Mouse (Mus musculus) neural tube, embryonic 15.5 days (tissue): ENCODE data around the gene Gm49325. TPM values are rescaled to one million over a fixed set of nuclear protein-coding genes. Genes with fewer than 3 reads are reported as not detected.

Experiments used
- ATAC-seq: fragments of 200-750 bp; cut with Nextera tagmentation; 2 replicates; pipeline ENCODE4 v1.8.0; 2017; ENCODE audit warnings: mild to moderate bottlenecking, moderate TSS enrichment, moderate library complexity; ENCODE audit not compliant: low FRiP score
- H3K27ac ChIP-seq: fragments of 300-500 bp; sonication (generic); replicated peaks from 2 replicates; pipeline ENCODE4 v1.5.1; 2015; ENCODE audit warnings: mild to moderate bottlenecking, inconsistent platforms
- H3K27me3 ChIP-seq: fragments of 300-500 bp; sonication (generic); replicated peaks from 2 replicates; pipeline ENCODE4 v1.6.1; 2015; ENCODE audit warnings: inconsistent platforms
- H3K36me3 ChIP-seq: fragments of 300-500 bp; sonication (generic); 2 replicates; pipeline ENCODE4 v1.6.1; 2015; ENCODE audit warnings: inconsistent platforms
- H3K4me1 ChIP-seq: fragments of 300-500 bp; sonication (generic); 2 replicates; pipeline ENCODE4 v1.6.1; 2015; ENCODE audit warnings: inconsistent platforms
- H3K4me2 ChIP-seq: fragments of 300-500 bp; sonication (generic); 2 replicates; pipeline ENCODE4 v1.6.1; 2015; ENCODE audit warnings: inconsistent platforms, mild to moderate bottlenecking, moderate library complexity
- H3K4me3 ChIP-seq: fragments of 300-500 bp; sonication (generic); replicated peaks from 2 replicates; pipeline ENCODE4 v1.5.1; 2015; ENCODE audit warnings: mild to moderate bottlenecking, inconsistent platforms
- H3K9ac ChIP-seq: fragments of 300-500 bp; sonication (generic); replicated peaks from 2 replicates; pipeline ENCODE4 v1.6.1; 2015; ENCODE audit warnings: mild to moderate bottlenecking, inconsistent platforms
- H3K9me3 ChIP-seq: fragments of 300-500 bp; sonication (generic); replicated peaks from 2 replicates; pipeline ENCODE4 v1.6.1; 2016; ENCODE audit warnings: inconsistent platforms
- whole genome bisulfite sequencing: fragments of 180-500 bp; shearing (Covaris S2); methylation state at CpG from one replicate; pipeline ENCODE4 v1.1.7; 2015; ENCODE audit warnings: mixed read lengths; 5-methylcytosine and 5-hydroxymethylcytosine counted together
- polyA plus RNA-seq: library from polyadenylated mRNA; unstranded; fragments of >200 nt; fragmentation: Nextera tagmentation; extraction: Ambion mirVana; gene quantifications from 2 replicates; pipeline ENCODE4 v1.2.1, GENCODE M21; 2015

Gene Gm49325
- polyA plus RNA-seq, 1 experiment from 2014 or later: 2.4 TPM

GRCm38 (mm10) chr10:77658286-77658994, 52.4 kb downstream of the Gm49325 start:
- whole genome bisulfite sequencing: 45% methylated on average over 15 of the region's 15 CpGs
- Histone ChIP-seq H3K9ac (no peak overlapping the region), H3K4me2 (no peak overlapping the region), H3K27ac (no peak overlapping the region), H3K4me3 (no peak overlapping the region), H3K4me1 (peaks cover 6% of the 10 kb centered on the region), H3K36me3 (no peaks in the 10 kb centered on the region), H3K27me3 (no peaks in the 10 kb centered on the region), H3K9me3 (no peaks in the 10 kb centered on the region)
- no peak for ATAC-seq

- Histone ChIP-seq H3K9ac (no peak overlapping the region), H3K4me1 (no peaks in the 10 kb centered on the region; the same call in 1 of the 2 replicates), H3K4me3 (no peak overlapping the region), H3K4me2 (peak overlapping the region; percentile 40), H3K36me3 (no peaks in the 10 kb centered on the region), H3K9me3 (no peaks in the 10 kb centered on the region), H3K27ac (no peak overlapping the region), H3K27me3 (peaks cover 4% of the 10 kb centered on the region; the same call in 1 of the 2 replicates)
- WGBS: 35% methylated on average over 43 of the region's 43 CpGs
- ATAC-seq: no peak
These were observed 58.1 kb downstream of the Gm49325 start for GRCm38 (mm10) chr10:77663949-77664665.

GRCm38 (mm10) chr10:77666342-77666741, 60.3 kb downstream of the Gm49325 start:
- Histone ChIP-seq H3K27ac (no peak overlapping the region), H3K9me3 (no peaks in the 10 kb centered on the region), H3K27me3 (peaks cover 4% of the 10 kb centered on the region; the same call in 1 of the 2 replicates), H3K9ac (no peak overlapping the region), H3K4me3 (no peak overlapping the region), H3K36me3 (no peaks in the 10 kb centered on the region), H3K4me2 (no peak overlapping the region), H3K4me1 (no peaks in the 10 kb centered on the region; the same call in 1 of the 2 replicates)
- 68% methylated on average over 8 of the region's 8 CpGs for WGBS
- no peak for ATAC-seq

- Histone ChIP-seq H3K4me2 (no peak overlapping the region), H3K27ac (no peak overlapping the region), H3K9ac (no peak overlapping the region), H3K4me1 (no peaks in the 10 kb centered on the region; the same call in 1 of the 2 replicates), H3K36me3 (no peaks in the 10 kb centered on the region), H3K4me3 (no peak overlapping the region), H3K27me3 (peaks cover 4% of the 10 kb centered on the region; the same call in 1 of the 2 replicates), H3K9me3 (no peaks in the 10 kb centered on the region)
- no peak for ATAC-seq
- 83% methylated on average over 4 of the region's 4 CpGs for WGBS
These were observed 61.4 kb downstream of the Gm49325 start for GRCm38 (mm10) chr10:77667402-77667801.

DNA sequence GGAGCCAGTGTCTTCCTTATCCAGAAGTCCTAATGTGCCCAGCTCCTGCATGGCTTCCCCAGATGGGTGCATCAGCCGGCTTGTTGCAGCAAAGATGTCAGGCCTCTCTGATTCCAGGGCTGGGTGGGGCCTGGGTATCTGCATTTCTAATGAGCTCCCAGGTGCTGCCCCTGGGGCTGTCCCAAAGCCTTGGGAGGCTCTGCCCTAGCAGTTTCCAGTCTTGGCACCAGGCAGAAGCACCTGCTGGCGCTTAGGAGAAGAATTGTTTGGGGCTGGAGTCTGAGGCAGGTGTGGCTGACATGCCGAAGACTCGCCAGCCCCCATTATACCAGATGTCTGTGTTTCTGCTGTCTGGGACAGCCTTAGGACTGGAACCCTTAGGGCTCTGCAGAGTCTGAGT, 64.7 kb downstream of the Gm49325 start:
- Histone ChIP-seq H3K9me3 (no peaks in the 10 kb centered on the region), H3K27ac (no peak overlapping the region), H3K4me1 (no peaks in the 10 kb centered on the region), H3K27me3 (peaks cover 2% of the 10 kb centered on the region; the same call in 1 of the 2 replicates), H3K4me2 (no peak overlapping the region), H3K36me3 (no peaks in the 10 kb centered on the region), H3K9ac (no peak overlapping the region), H3K4me3 (no peak overlapping the region)
- no peak for ATAC-seq
- 87% methylated on average over 4 of the region's 4 CpGs for WGBS

DNA sequence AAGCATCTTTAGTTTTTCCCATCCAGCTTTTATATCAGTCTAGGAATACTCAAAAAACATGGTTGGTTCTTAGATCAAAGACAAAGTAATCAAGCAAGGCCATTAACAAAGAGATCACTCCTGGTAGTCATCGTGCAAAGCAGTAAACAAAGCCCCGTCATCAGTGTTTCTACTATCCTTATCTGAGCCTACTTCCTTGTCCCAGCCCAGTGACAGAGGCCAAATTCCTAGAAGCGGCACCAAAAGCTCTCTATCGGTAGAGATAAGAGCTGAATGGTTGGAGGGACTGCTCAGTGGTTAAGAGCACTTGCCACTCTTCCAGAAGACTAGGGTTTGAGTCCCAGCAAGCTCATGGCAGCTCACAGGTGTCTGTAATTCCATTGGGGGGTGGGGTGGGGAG, 65.5 kb downstream of the Gm49325 start:
- H3K4me1 ChIP-seq: no peaks in the 10 kb centered on the region
- H3K9me3 ChIP-seq: no peaks in the 10 kb centered on the region
- H3K9ac ChIP-seq: no peak overlapping the region
- no peak overlapping the region for H3K27ac ChIP-seq
- H3K4me3 ChIP-seq: no peak overlapping the region
- no peak for ATAC-seq
- H3K4me2 ChIP-seq: no peak overlapping the region
- H3K27me3 ChIP-seq: peaks cover 10% of the 10 kb centered on the region
- H3K36me3 ChIP-seq: no peaks in the 10 kb centered on the region
- WGBS: 73% methylated on average over 4 of the region's 4 CpGs

GRCm38 (mm10) chr10:77673765-77674164, 67.8 kb downstream of the Gm49325 start:
- H3K9me3 ChIP-seq: no peaks in the 10 kb centered on the region
- H3K36me3 ChIP-seq: no peaks in the 10 kb centered on the region
- no peak for ATAC-seq
- H3K27me3 ChIP-seq: peaks cover 32% of the 10 kb centered on the region
- H3K9ac ChIP-seq: no peak overlapping the region
- 68% methylated on average over 13 of the region's 13 CpGs for WGBS
- H3K4me1 ChIP-seq: peaks cover 15% of the 10 kb centered on the region
- H3K27ac ChIP-seq: no peak overlapping the region
- H3K4me2 ChIP-seq: no peak overlapping the region
- no peak overlapping the region for H3K4me3 ChIP-seq

- Histone ChIP-seq H3K4me1 (peaks cover 15% of the 10 kb centered on the region), H3K27me3 (peaks cover 41% of the 10 kb centered on the region), H3K36me3 (no peaks in the 10 kb centered on the region), H3K4me3 (peak overlapping the region; percentile 31), H3K9ac (0 out of 2 replicates have a peak overlapping the region, but pooled peaks have one; percentile 1), H3K9me3 (no peaks in the 10 kb centered on the region), H3K4me2 (peak overlapping the region; percentile 65), H3K27ac (no peak overlapping the region)
- WGBS: under 1% methylated on average over 35 of the region's 35 CpGs
- ATAC-seq: no peak
These were observed 71.6 kb downstream of the Gm49325 start for GRCm38 (mm10) chr10:77677562-77677961.

DNA sequence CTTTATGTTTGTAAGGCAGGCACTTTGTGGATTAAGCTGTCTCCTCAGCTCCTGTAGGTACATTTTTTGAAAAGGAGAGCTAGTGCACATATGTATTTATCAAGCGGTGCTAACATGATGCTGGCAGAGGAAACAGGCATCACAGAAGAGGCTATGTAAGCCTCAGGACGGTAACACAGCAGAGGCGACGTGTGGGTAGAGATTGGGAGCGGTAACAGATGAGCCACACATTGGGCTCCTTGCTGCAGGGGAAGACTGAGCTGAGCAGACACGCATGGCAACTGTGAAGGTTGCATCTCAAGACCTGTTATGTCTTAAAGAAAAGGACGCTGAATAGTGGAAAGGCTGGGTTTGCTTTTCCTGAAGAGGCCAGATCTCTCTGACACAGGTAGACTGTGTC, 77.0 kb downstream of the Gm49325 start:
- Histone ChIP-seq H3K4me1 (peaks cover 24% of the 10 kb centered on the region), H3K27ac (no peak overlapping the region), H3K4me3 (no peak overlapping the region), H3K4me2 (no peak overlapping the region), H3K9ac (no peak overlapping the region), H3K9me3 (no peaks in the 10 kb centered on the region), H3K36me3 (no peaks in the 10 kb centered on the region), H3K27me3 (peaks cover 42% of the 10 kb centered on the region)
- no peak for ATAC-seq
- 81% methylated on average over 7 of the region's 7 CpGs for WGBS

- Histone ChIP-seq H3K9me3 (no peaks in the 10 kb centered on the region), H3K4me3 (no peak overlapping the region), H3K9ac (no peak overlapping the region), H3K36me3 (no peaks in the 10 kb centered on the region), H3K27ac (no peak overlapping the region), H3K4me1 (peaks cover 19% of the 10 kb centered on the region), H3K4me2 (no peak overlapping the region), H3K27me3 (peaks cover 36% of the 10 kb centered on the region)
- WGBS: 48% methylated on average over 8 of the region's 8 CpGs
- no peak for ATAC-seq
These were observed 78.2 kb downstream of the Gm49325 start for GRCm38 (mm10) chr10:77684181-77684580.

DNA sequence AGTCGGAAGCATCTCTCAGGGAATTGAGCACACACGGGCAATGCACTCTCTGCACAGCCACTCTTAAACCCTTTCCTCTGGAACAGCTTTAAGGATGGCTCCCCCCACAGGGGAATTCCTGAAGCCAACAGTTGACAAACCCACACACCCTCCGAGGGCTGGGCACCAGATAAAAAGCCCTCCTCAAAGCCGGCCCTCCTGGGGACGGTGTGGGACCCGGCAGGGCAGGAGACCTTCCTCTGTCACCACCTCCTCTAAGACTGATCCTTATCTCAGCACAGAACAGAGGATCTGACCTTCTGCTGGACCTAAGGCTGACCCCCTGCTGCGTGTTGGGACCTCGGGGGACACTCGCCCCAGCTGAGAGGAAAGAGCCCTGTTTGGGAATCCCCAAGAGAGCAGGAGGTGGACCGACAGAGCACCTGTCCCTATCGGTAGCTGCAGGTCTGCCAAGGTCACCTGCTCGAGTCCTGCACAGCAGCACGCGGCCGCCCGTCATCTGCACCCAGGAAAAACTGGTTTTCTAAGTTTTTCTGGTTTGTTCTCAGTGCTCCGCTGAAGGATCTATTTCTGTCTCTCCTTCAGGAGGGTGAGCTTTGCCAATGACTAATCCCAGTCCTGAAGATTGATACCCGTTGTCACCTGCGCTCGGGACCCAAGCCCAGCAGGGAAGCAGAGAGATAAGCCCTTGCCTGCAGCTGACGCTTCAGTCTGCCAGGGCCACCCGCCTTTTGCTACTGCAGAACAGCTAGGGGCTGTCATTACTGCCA, 80.1 kb downstream of the Gm49325 start, which contains the start of gene Tspear:
TSS of gene Tspear (plus strand) at position 675 of the 770 bp plus-strand sequence.
- Histone ChIP-seq H3K27me3 (peaks cover 31% of the 10 kb centered on the region), H3K4me3 (no peak within 1 kb of the TSS), H3K4me1 (peaks cover 25% of the 10 kb centered on the region), H3K9ac (no peak within 1 kb of the TSS), H3K4me2 (no peak within 1 kb of the TSS), H3K36me3 (no peaks in the 10 kb centered on the region), H3K27ac (no peak within 1 kb of the TSS), H3K9me3 (no peaks in the 10 kb centered on the region)
- no peak for ATAC-seq
- WGBS: 11% methylated on average over 22 of the region's 22 CpGs
